Mouse (Mus musculus) heart, postnatal 0 days (tissue): ENCODE measurements around the gene Micu1. TPM values are rescaled to one million over a fixed set of nuclear protein-coding genes. Genes with fewer than 3 reads are reported as not detected.
"Not testable (repeated sequence)": the region's sequence is repeated elsewhere in the genome, so short reads cannot be mapped to it uniquely, and the experiment has no call there.

Source experiments
- ATAC-seq: fragments of 200-750 bp; cut with Nextera tagmentation; 2 replicates; pipeline ENCODE4 v1.8.0; 2017; ENCODE audit warnings: low read depth, moderate number of reproducible peaks, moderate library complexity; ENCODE audit not compliant: insufficient read depth
- DNase-seq: peaks from one replicate; pipeline ENCODE4 v3.0.0-alpha.2; 2016; ENCODE audit warnings: low spot score
- H3K27ac ChIP-seq: fragments of 300-500 bp; sonication (generic); 2 replicates; pipeline ENCODE4 v1.5.1; 2014; ENCODE audit warnings: low read depth, mild to moderate bottlenecking
- H3K27me3 ChIP-seq: fragments of 300-500 bp; sonication (generic); 2 replicates; pipeline ENCODE4 v1.6.1; 2014; ENCODE audit warnings: low read length, mixed read lengths; ENCODE audit not compliant: control insufficient read depth, insufficient read depth
- H3K36me3 ChIP-seq: fragments of 300-500 bp; sonication (generic); replicated peaks from 2 replicates; pipeline ENCODE4 v1.6.1; 2014; ENCODE audit warnings: low read length, mixed read lengths; ENCODE audit not compliant: control insufficient read depth, insufficient read depth
- H3K4me1 ChIP-seq: fragments of 300-500 bp; sonication (generic); 2 replicates; pipeline ENCODE4 v1.6.1; 2014; ENCODE audit warnings: antibody characterized with exemption; ENCODE audit not compliant: control insufficient read depth, insufficient read depth
- H3K4me2 ChIP-seq: fragments of 300-500 bp; sonication (generic); 2 replicates; pipeline ENCODE4 v1.6.1; 2014; ENCODE audit warnings: low read depth, mild to moderate bottlenecking, low read length, moderate library complexity
- H3K4me3 ChIP-seq: fragments of 300-500 bp; sonication (generic); 2 replicates; pipeline ENCODE4 v1.5.1; 2014; ENCODE audit warnings: low read depth, low read length
- H3K9ac ChIP-seq: fragments of 300-500 bp; sonication (generic); replicated peaks from 2 replicates; pipeline ENCODE4 v1.6.1; 2014; ENCODE audit warnings: low read depth, low read length, mixed read lengths
- H3K9me3 ChIP-seq: fragments of 300-500 bp; sonication (generic); replicated peaks from 2 replicates; pipeline ENCODE4 v1.6.1; 2016; ENCODE audit warnings: low read length; ENCODE audit not compliant: control insufficient read depth
- CTCF ChIP-seq: IDR thresholded peaks from 2 replicates; pipeline ENCODE4 v1.5.1; 2016; ENCODE audit warnings: antibody characterized with exemption, control low read depth, low read depth
- EP300 ChIP-seq: IDR thresholded peaks from 2 replicates; pipeline ENCODE4 v1.6.1; 2016; ENCODE audit warnings: antibody characterized with exemption, low read depth
- WGBS: fragments of 180-500 bp; shearing (Covaris S2); extraction: QIAGEN DNeasy Blood & Tissue Kit; methylation state at CpG from one replicate; pipeline ENCODE4 v1.1.7; 2014; 5-methylcytosine and 5-hydroxymethylcytosine counted together
- polyA plus RNA-seq: library from polyadenylated mRNA; unstranded; fragments of >200 nt; fragmentation: Nextera tagmentation; extraction: Ambion mirVana; gene quantifications from 2 replicates; pipeline ENCODE4 v1.2.1, GENCODE M21; 2015
- total RNA-seq: library from RNA; depleted of rRNA; stranded (reverse); fragments of >200 nt; gene quantifications from 2 replicates; pipeline ENCODE4 v1.2.3, GENCODE M21; 2014; ENCODE audit warnings: low replicate concordance

Micu1 gene
- total and polyA plus RNA-seq, 2 experiments from 2014 or later, result 23.9 to 25.0 TPM

- DNase-seq, result no peak
- H3K4me2 ChIP-seq, result no peak overlapping the region
- no peak for TF ChIP-seq EP300
- TF ChIP-seq CTCF, result no peak
- no peaks in the 10 kb centered on the region for H3K9me3 ChIP-seq
- no peak overlapping the region for H3K9ac ChIP-seq
- ATAC-seq, result no peak
- H3K4me1 ChIP-seq, result peaks cover 13% of the 10 kb centered on the region
- no peak overlapping the region for H3K27ac ChIP-seq
- H3K4me3 ChIP-seq, result no peak overlapping the region
- no peaks in the 10 kb centered on the region for H3K36me3 ChIP-seq
- 60% methylated on average over 7 of the region's 7 CpGs for WGBS
- no peaks in the 10 kb centered on the region for H3K27me3 ChIP-seq
Observed at GRCm38 (mm10) chr10:59668491-59668890, 33.8 kb upstream of the Micu1 start.

DNA sequence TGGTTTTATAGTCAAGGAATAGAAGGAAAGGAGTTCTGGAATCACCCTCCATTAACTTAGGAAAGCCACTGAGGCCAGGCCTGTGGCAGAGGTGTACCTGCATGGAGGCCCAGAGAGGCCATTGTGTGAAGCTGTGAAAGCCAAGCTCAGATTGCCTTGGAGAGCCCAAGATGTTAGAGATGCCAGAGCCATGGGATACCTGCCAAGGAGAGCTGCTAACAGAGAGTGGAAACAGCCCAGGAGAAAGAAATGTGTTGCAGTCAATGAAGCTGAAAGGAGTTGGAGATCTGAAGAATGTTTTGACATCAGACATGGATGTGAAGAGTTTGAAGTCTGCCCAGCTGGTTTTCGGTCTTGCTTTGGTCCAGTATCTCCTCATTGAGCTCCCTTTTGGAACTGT lies 24.4 kb upstream of the Micu1 start:
- no peaks in the 10 kb centered on the region for H3K36me3 ChIP-seq
- no peak for DNase-seq
- H3K27me3 ChIP-seq, result no peaks in the 10 kb centered on the region
- WGBS, result 62% methylated on average over 1 of the region's 1 CpGs
- H3K4me3 ChIP-seq, result no peak overlapping the region
- no peaks in the 10 kb centered on the region for H3K4me1 ChIP-seq
- TF ChIP-seq CTCF (no peak), EP300 (no peak)
- ATAC-seq, result no peak
- no peak overlapping the region for H3K27ac ChIP-seq
- no peak overlapping the region for H3K4me2 ChIP-seq
- no peak overlapping the region for H3K9ac ChIP-seq
- peaks cover 14% of the 10 kb centered on the region; the same call in 1 of the 2 replicates for H3K9me3 ChIP-seq

DNA sequence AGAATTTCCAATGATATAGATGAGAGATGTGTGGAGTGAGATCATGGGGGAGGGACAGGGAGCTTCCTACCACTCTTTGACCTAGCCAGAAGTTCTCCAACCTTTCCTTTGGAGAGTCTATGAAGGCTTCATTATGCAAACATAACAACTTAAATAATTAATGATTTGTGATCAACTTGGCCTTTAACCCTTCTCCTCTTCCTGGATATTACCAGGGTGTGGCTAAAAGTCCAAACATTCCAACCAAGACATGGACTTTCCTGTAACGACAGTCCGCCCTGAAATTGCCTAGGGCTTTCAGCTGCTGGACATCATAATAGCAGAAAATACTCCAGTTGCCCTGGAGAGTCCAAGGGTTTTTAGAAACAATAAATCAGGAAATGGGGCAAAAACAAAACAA lies 23.1 kb upstream of the Micu1 start:
- Histone ChIP-seq H3K9ac (no peak overlapping the region), H3K36me3 (no peaks in the 10 kb centered on the region), H3K4me3 (no peak overlapping the region), H3K9me3 (peaks cover 14% of the 10 kb centered on the region; the same call in 1 of the 2 replicates), H3K4me2 (no peak overlapping the region), H3K4me1 (no peaks in the 10 kb centered on the region), H3K27me3 (no peaks in the 10 kb centered on the region), H3K27ac (no peak overlapping the region)
- TF ChIP-seq CTCF, result no peak
- TF ChIP-seq EP300, result no peak
- no peak for DNase-seq
- 72% methylated on average over 2 of the region's 2 CpGs for WGBS
- no peak for ATAC-seq

- DNase-seq, H3K9ac ChIP-seq, H3K4me3 ChIP-seq, H3K4me2 ChIP-seq, H3K27me3 ChIP-seq, H3K27ac ChIP-seq, H3K36me3 ChIP-seq, H3K4me1 ChIP-seq, ATAC-seq: not testable (repeated sequence)
- peaks cover 14% of the 10 kb centered on the region; the same call in 1 of the 2 replicates for H3K9me3 ChIP-seq
- 93% methylated on average over 3 of the region's 3 CpGs for WGBS
Observed at GRCm38 (mm10) chr10:59685586-59685985, 16.7 kb upstream of the Micu1 start.

DNA sequence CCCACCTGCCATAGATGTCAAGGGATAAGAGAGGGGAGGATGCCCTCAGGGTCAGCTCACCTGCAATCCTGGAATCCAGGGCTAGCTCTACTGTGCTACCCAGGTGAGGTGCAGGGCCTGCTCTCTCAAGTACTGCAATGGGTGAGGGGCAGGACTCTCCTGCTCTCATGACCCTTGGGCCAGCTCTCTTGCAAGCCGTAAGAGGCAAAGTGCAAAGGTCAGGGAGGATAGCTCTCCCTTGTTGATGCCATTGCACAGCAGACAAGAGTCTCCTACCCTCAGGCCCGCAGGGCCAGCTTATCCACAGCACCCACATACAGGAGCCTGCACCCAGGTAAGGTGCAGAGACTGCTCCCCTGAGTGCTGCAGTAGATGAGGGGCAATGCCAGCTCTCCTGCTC lies 15.2 kb upstream of the Micu1 start:
- H3K4me2 ChIP-seq, result no peak overlapping the region
- H3K27me3 ChIP-seq, result no peaks in the 10 kb centered on the region
- no peak overlapping the region for H3K27ac ChIP-seq
- H3K4me1 ChIP-seq, result 0 out of 2 replicates have a peak, but pooled peaks cover 4% of the 10 kb centered on the region
- no peak overlapping the region for H3K4me3 ChIP-seq
- DNase-seq (no peak), ATAC-seq (no peak)
- TF ChIP-seq CTCF, result no peak
- no peaks in the 10 kb centered on the region for H3K36me3 ChIP-seq
- 0 out of 2 replicates have a peak, but pooled peaks cover 4% of the 10 kb centered on the region for H3K9me3 ChIP-seq
- H3K9ac ChIP-seq, result no peak overlapping the region
- 69% methylated on average over 2 of the region's 2 CpGs for WGBS

GRCm38 (mm10) chr10:59689836-59690235 lies 12.4 kb upstream of the Micu1 start:
- ATAC-seq (no peak), DNase-seq (no peak)
- Histone ChIP-seq H3K9ac (no peak overlapping the region), H3K4me1 (0 out of 2 replicates have a peak, but pooled peaks cover 4% of the 10 kb centered on the region), H3K9me3 (no peaks in the 10 kb centered on the region), H3K4me3 (no peak overlapping the region), H3K27ac (no peak overlapping the region), H3K27me3 (no peaks in the 10 kb centered on the region), H3K4me2 (no peak overlapping the region), H3K36me3 (no peaks in the 10 kb centered on the region)
- 58% methylated on average over 6 of the region's 6 CpGs for WGBS
- TF ChIP-seq EP300 (no peak), CTCF (no peak)
